Mouse (Mus musculus): ENCODE data around the gene Mvb12b.

GRCm38 (mm10) chr2:33718561-33718960 is 169.2 kb downstream of the Mvb12b start:
- no peak for TF ChIP-seq CTCF (IDR thresholded peaks at IDR 0.05; ENCODE audit: low read depth, low read length)
- TF ChIP-seq POLR2A (IDR thresholded peaks at IDR 0.05; ENCODE audit: extremely low read depth, insufficient read depth, low read length), result no peak
